Mouse (Mus musculus): ENCODE results near the gene Vmac. TPM values are rescaled to one million over a fixed set of nuclear protein-coding genes. Genes with fewer than 3 reads are reported as not detected.
A peak's percentile ranks its signal among the peaks of the same experiment; 100 is the strongest.

Vmac gene
- polyA plus RNA-seq, 1 experiment from 2014 or later: 16.9 TPM

DNA sequence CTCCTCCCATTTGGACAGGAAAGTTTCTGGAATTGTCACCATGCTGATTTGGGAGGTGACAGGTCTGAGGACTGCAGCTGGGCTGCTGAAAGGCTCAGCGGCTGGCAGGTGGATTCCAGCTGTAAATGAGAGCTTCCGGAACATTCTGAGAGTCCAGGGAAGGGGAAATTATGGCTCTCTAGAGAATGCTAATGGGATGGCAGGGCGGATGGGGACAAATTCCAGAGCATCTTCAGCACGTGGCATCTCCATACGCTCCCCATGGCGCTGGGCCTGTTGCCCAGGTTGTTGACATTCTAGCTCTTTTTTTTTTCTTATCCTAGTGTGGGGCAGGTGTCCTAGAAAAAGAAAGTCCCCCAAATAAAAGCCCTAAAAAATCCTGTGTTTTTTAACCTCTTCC lies 11.3 kb upstream of the Vmac start:
- Histone ChIP-seq H3K4me2 (no peak overlapping the region), H3K4me1 (peaks cover 29% of the 10 kb centered on the region), H3K9ac (no peak overlapping the region), H3K27me3 (replicated peaks) (0 out of 2 replicates have a peak, but pooled peaks cover 3% of the 10 kb centered on the region), H3K4me3 (replicated peaks) (no peak overlapping the region), H3K9me3 (no peaks in the 10 kb centered on the region), H3K27ac (no peak overlapping the region), H3K36me3 (peaks cover under 1% of the 10 kb centered on the region; the same call in 1 of the 2 replicates)
- no peak for ATAC-seq (ENCODE audit: insufficient read depth, low FRiP score, low read depth)
- 61% methylated on average over 6 of the region's 6 CpGs for WGBS

GRCm38 (mm10) chr17:56728117-56728516 lies 10.3 kb upstream of the Vmac start:
- H3K27ac ChIP-seq: peak overlapping the region; percentile 46
- 6% methylated on average over 12 of the region's 12 CpGs for WGBS

GRCm38 (mm10) chr17:56727659-56728058 lies 9.8 kb upstream of the Vmac start:
- H3K9ac ChIP-seq: no peak overlapping the region
- H3K4me1 ChIP-seq: peaks cover 33% of the 10 kb centered on the region
- H3K27me3 ChIP-seq (replicated peaks): 0 out of 2 replicates have a peak, but pooled peaks cover 3% of the 10 kb centered on the region
- peak overlapping the region; percentile 25; the same call in 1 of the 2 replicates for H3K4me2 ChIP-seq
- no peaks in the 10 kb centered on the region for H3K9me3 ChIP-seq
- ATAC-seq (ENCODE audit: insufficient read depth, low FRiP score, low read depth): no peak
- no peak overlapping the region for H3K4me3 ChIP-seq (replicated peaks)
- peaks cover 7% of the 10 kb centered on the region; the same call in 1 of the 2 replicates for H3K36me3 ChIP-seq
- WGBS: 8% methylated on average over 12 of the region's 12 CpGs
- peak overlapping the region; percentile 46 for H3K27ac ChIP-seq

More at GRCm38 (mm10) chr17:56728117-56728516, 10.3 kb upstream of the Vmac start:
- no peaks in the 10 kb centered on the region for H3K9me3 ChIP-seq
- H3K9ac ChIP-seq: 0 out of 2 replicates have a peak overlapping the region, but pooled peaks have one; percentile 16
- peak overlapping the region; percentile 25; the same call in 1 of the 2 replicates for H3K4me2 ChIP-seq
- peak; percentile 33; the same call in 1 of the 2 replicates for ATAC-seq (ENCODE audit: insufficient read depth, low FRiP score, low read depth)
- peaks cover 32% of the 10 kb centered on the region for H3K4me1 ChIP-seq
- H3K36me3 ChIP-seq: peaks cover 5% of the 10 kb centered on the region; the same call in 1 of the 2 replicates
- H3K4me3 ChIP-seq (replicated peaks): no peak overlapping the region
- H3K27me3 ChIP-seq (replicated peaks): 0 out of 2 replicates have a peak, but pooled peaks cover 3% of the 10 kb centered on the region

- 0 out of 2 replicates have a peak, but pooled peaks have one; percentile 6 for ATAC-seq (ENCODE audit: insufficient read depth, low FRiP score, low read depth)
- no peaks in the 10 kb centered on the region for H3K9me3 ChIP-seq
- H3K4me2 ChIP-seq: no peak overlapping the region
- no peak overlapping the region for H3K4me3 ChIP-seq (replicated peaks)
- H3K9ac ChIP-seq: no peak overlapping the region
- peak overlapping the region; percentile 46 for H3K27ac ChIP-seq
- H3K4me1 ChIP-seq: peaks cover 33% of the 10 kb centered on the region
- 0 out of 2 replicates have a peak, but pooled peaks cover 3% of the 10 kb centered on the region for H3K27me3 ChIP-seq (replicated peaks)
- WGBS: 12% methylated on average over 7 of the region's 7 CpGs
- H3K36me3 ChIP-seq: peaks cover 11% of the 10 kb centered on the region; the same call in 1 of the 2 replicates
These were observed 9.3 kb upstream of the Vmac start for GRCm38 (mm10) chr17:56727029-56727649.

GRCm38 (mm10) chr17:56723419-56724161 lies 5.8 kb upstream of the Vmac start:
- ATAC-seq (ENCODE audit: insufficient read depth, low FRiP score, low read depth): no peak
- 73% methylated on average over 11 of the region's 11 CpGs for WGBS
- Histone ChIP-seq H3K4me3 (replicated peaks) (no peak overlapping the region), H3K27ac (no peak overlapping the region), H3K9me3 (no peaks in the 10 kb centered on the region), H3K9ac (no peak overlapping the region), H3K27me3 (replicated peaks) (no peaks in the 10 kb centered on the region), H3K36me3 (peaks cover 23% of the 10 kb centered on the region; the same call in 1 of the 2 replicates), H3K4me2 (no peak overlapping the region), H3K4me1 (peaks cover 37% of the 10 kb centered on the region)

GRCm38 (mm10) chr17:56722441-56722840 lies 4.6 kb upstream of the Vmac start:
- Histone ChIP-seq H3K27ac (no peak overlapping the region), H3K9ac (no peak overlapping the region), H3K4me1 (peaks cover 30% of the 10 kb centered on the region)

GRCm38 (mm10) chr17:56716655-56717362 lies 1.0 kb downstream of the Vmac start:
- peaks cover 25% of the 10 kb centered on the region for H3K4me1 ChIP-seq
- peak; percentile 92 for ATAC-seq (ENCODE audit: insufficient read depth, low FRiP score, low read depth)
- H3K4me2 ChIP-seq: peak overlapping the region; percentile 74
- peak overlapping the region; percentile 86 for H3K27ac ChIP-seq
- WGBS: under 1% methylated on average over 54 of the region's 55 CpGs
- H3K27me3 ChIP-seq (replicated peaks): no peaks in the 10 kb centered on the region
- H3K9ac ChIP-seq: peak overlapping the region; percentile 83
- H3K9me3 ChIP-seq: no peaks in the 10 kb centered on the region
- peak overlapping the region; percentile 81 for H3K4me3 ChIP-seq (replicated peaks)
- peaks cover 19% of the 10 kb centered on the region for H3K36me3 ChIP-seq

More at GRCm38 (mm10) chr17:56722441-56722840, 4.6 kb upstream of the Vmac start:
- WGBS: 51% methylated on average over 5 of the region's 5 CpGs
- Histone ChIP-seq H3K36me3 (peaks cover 23% of the 10 kb centered on the region; the same call in 1 of the 2 replicates), H3K27me3 (replicated peaks) (no peaks in the 10 kb centered on the region), H3K9me3 (no peaks in the 10 kb centered on the region), H3K4me2 (no peak overlapping the region), H3K4me3 (replicated peaks) (no peak overlapping the region)
- ATAC-seq (ENCODE audit: insufficient read depth, low FRiP score, low read depth): no peak

DNA sequence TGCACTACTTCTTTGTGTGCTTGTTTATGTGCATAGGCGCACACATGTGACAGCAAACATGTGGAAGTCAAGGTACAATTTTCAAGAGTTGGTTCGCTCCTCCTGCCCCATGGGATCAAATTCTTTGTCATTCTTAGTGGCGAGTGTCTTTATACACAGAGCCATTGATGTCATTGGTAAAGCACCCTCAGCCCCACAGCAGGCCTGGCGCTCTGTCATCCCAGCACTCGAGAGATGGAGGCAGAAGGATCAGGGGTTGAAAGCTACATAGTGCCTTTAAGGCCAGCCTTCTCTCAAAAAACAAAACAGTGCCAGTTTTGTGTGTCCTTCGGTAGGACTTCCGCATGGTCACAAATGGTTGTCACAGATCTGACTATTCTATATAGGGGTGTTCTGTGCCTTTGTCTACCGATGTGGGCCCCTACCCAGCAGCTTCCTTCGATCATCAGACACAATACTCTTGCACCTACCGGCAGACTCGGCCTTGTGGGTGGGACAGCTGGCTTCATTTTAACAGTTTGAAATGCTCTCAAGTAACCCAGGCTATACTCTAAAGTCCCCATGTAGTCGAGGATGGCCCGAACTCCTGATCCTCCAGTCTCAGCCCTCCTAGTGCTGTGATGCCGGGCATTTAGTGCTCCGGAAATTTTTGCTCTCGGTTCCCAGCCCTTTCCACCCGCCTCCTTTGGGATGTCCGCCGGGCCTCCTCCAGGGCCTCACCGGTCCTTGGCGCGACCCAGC lies 1.7 kb downstream of the Vmac start:
- Histone ChIP-seq H3K9me3 (no peaks in the 10 kb centered on the region), H3K27me3 (replicated peaks) (no peaks in the 10 kb centered on the region), H3K36me3 (peaks cover 18% of the 10 kb centered on the region), H3K4me1 (peaks cover 25% of the 10 kb centered on the region), H3K4me2 (peak overlapping the region; percentile 74), H3K27ac (peak overlapping the region; percentile 86), H3K4me3 (replicated peaks) (peak overlapping the region; percentile 81), H3K9ac (peak overlapping the region; percentile 83)
- 23% methylated on average over 22 of the region's 22 CpGs for WGBS
- no peak for ATAC-seq (ENCODE audit: insufficient read depth, low FRiP score, low read depth)

DNA sequence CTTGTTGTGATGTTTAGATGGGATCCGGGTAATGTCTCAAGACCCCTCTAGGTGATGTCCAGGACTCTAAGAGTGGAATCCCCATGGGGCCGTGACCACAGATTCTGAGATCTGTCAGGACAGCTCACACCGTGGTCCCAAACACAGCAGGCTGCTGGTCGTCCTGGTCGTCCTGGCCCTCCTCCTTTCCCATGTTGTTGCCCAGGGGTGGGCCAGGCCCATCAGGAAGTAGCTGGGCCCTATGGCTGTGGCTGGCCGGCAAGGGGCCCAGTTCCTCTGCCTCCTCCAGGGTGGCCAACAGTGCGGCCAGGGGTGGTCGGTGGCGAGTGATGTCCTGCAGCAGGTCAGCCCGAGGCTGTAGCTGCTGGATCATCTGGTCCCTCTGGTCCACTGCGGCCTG lies 2.5 kb downstream of the Vmac start:
- WGBS: 54% methylated on average over 11 of the region's 11 CpGs
- Histone ChIP-seq H3K4me3 (replicated peaks) (peak overlapping the region; percentile 81), H3K9ac (no peak overlapping the region), H3K4me2 (peak overlapping the region; percentile 74), H3K36me3 (peaks cover 24% of the 10 kb centered on the region), H3K27me3 (replicated peaks) (no peaks in the 10 kb centered on the region), H3K4me1 (peaks cover 25% of the 10 kb centered on the region), H3K27ac (no peak overlapping the region), H3K9me3 (no peaks in the 10 kb centered on the region)
- ATAC-seq (ENCODE audit: insufficient read depth, low FRiP score, low read depth): no peak

- Histone ChIP-seq H3K27me3 (replicated peaks) (no peaks in the 10 kb centered on the region), H3K9me3 (no peaks in the 10 kb centered on the region), H3K36me3 (peaks cover 78% of the 10 kb centered on the region), H3K4me1 (no peaks in the 10 kb centered on the region), H3K4me2 (no peak overlapping the region), H3K4me3 (replicated peaks) (no peak overlapping the region), H3K27ac (no peak overlapping the region), H3K9ac (no peak overlapping the region)
- ATAC-seq (ENCODE audit: insufficient read depth, low FRiP score, low read depth): no peak
- WGBS: 79% methylated on average over 3 of the region's 3 CpGs
These were observed 8.1 kb downstream of the Vmac start for GRCm38 (mm10) chr17:56709708-56710107.

DNA sequence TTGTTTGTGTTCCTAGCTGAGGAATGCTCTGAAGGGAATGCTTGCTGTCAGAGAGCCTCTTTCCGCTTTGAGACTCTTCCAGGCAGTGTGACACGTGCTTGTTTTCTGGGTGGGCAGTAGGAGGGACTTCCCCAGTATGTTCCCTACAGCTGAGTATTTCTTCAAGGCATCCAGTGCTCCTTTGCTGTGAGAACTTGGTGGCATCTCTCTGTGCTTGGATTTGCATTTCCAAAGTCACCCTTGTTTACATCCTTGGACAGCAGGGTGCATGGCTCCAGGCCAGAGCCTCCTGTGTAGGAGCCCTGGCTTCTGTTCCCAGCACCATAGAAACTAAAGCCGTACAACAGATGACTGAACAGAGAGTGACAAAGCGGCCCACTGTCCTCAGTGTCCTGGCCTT lies 9.1 kb downstream of the Vmac start:
- 85% methylated on average over 4 of the region's 4 CpGs for WGBS
- H3K4me2 ChIP-seq: no peak overlapping the region
- H3K4me1 ChIP-seq: no peaks in the 10 kb centered on the region
- no peaks in the 10 kb centered on the region for H3K27me3 ChIP-seq (replicated peaks)
- no peak overlapping the region for H3K4me3 ChIP-seq (replicated peaks)
- no peak for ATAC-seq (ENCODE audit: insufficient read depth, low FRiP score, low read depth)
- peaks cover 86% of the 10 kb centered on the region for H3K36me3 ChIP-seq
- H3K27ac ChIP-seq: no peak overlapping the region
- no peaks in the 10 kb centered on the region for H3K9me3 ChIP-seq
- no peak overlapping the region for H3K9ac ChIP-seq

All from stomach, embryonic 15.5 days (tissue).